In the genomic region with DNA sequence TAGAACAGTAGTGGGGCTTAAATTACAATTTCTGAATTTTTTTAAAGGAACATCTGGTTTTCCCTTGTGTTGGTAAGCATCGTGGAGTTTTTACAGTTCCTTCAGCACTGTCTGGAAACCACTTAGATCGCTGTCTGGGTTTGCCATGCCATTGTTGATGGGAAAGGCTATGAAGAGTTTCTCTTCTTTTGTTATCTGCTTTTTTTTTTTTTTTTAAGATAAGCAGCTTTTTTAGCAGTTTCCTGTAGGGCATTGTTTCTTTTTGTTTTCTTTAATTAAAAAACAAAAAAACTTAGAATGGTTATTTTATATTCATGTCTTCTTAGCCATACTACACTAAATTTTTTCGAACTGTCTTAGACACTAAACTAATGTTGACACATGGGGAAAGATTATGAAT, we compare ENCODE assay signal across 17 mouse cellular contexts.
DNase-seq lines count a peak whose midpoint lies in the region; TF ChIP-seq lines count a peak whose summit lies in the region.
"Had no signal": no experiment of that assay in that cellular context is flagged by ENCODE, and none has a peak within 500 bp of the region (broad histone marks: within the 10 kb centered on the region; RNA-seq: fewer than 3 reads in every experiment).

No protein-coding gene starts in this region.

- H3K27ac ChIP-seq in MEL (ENCODE audit: control insufficient read depth, low read depth, low read length) = no peak overlapping the region

- no peak for TF ChIP-seq RAD21 in MEL (IDR thresholded peaks at IDR 0.05; ENCODE audit: low read depth, low read length)

- H3K4me3 ChIP-seq in MEL (ENCODE audit: control insufficient read depth in 1 of 2, insufficient read depth in 1 of 2, low read depth in 2 of 2, low read length in 2 of 2) = no peak overlapping the region

- TF ChIP-seq CTCF in MEL (IDR thresholded peaks at IDR 0.05 in 2 of 3, conservative IDR thresholded peaks at IDR 0.05 in 1 of 3; ENCODE audit: control insufficient read depth in 1 of 3, insufficient read depth in 1 of 3, low read depth in 2 of 3, low read length in 3 of 3, poor library complexity in 1 of 3, severe bottlenecking in 1 of 3) = no peak

- H3K9ac ChIP-seq in MEL (ENCODE audit: control insufficient read depth, low read depth, low read length, poor library complexity, severe bottlenecking) = no peak overlapping the region

- H3K9me3 ChIP-seq in MEL (replicated peaks; ENCODE audit: insufficient read depth, low read length) = no peaks in the 10 kb centered on the region
- H3K9me3 ChIP-seq: G1E had no signal

- TF ChIP-seq POLR2A in MEL (IDR thresholded peaks at IDR 0.05; ENCODE audit: control insufficient read depth in 1 of 2, insufficient read depth in 1 of 2, low read depth in 1 of 2, low read length in 2 of 2, poor library complexity in 1 of 2) = no peak

- TF ChIP-seq EP300 in MEL (IDR thresholded peaks at IDR 0.05; ENCODE audit: low read depth in 1 of 2, low read length in 2 of 2) = peak; percentile 43; a peak in 3 of 4 replicates

- peaks cover 5 to 8% of the 10 kb centered on the region in 2 experiments; a peak in 3 of 4 replicates for H3K4me1 ChIP-seq in MEL (ENCODE audit: control insufficient read depth in 1 of 2, insufficient read depth in 2 of 2, low read length in 2 of 2)

- peaks cover 2 to 20% of the 10 kb centered on the region in 2 experiments; a peak in 3 of 4 replicates for H3K36me3 ChIP-seq in MEL (ENCODE audit: control insufficient read depth in 1 of 2, insufficient read depth in 2 of 2, low read length in 2 of 2)

- no peaks in the 10 kb centered on the region for H3K27me3 ChIP-seq in MEL (ENCODE audit: control insufficient read depth in 1 of 2, insufficient read depth in 2 of 2, low read length in 2 of 2)
- H3K27me3 ChIP-seq: CH12.LX, Patski had no signal

- peak; percentile 20 for DNase-seq in MEL (ENCODE audit: low read depth, low spot score)
- no peak for DNase-seq in layer of hippocampus, postnatal 25 days (ENCODE audit: extremely low spot score in 1 of 2, low spot score in 1 of 2)
- DNase-seq: adrenal gland, adult 2 months; adrenal gland, adult 8-10 months; adrenal gland, postnatal 10 days; adrenal gland, postnatal 14 days; adrenal gland, postnatal 25 days; adrenal gland, postnatal 36 days; B cell, adult 2 months; cerebellum, adult 11 months; cerebellum, adult 11-12 months; cerebellum, adult 18-20 months; cerebellum, adult 2 months; cerebellum, adult 8-10 months had no signal

- peaks cover 3% of the 10 kb centered on the region; the same call in 1 of the 2 replicates for H3K79me2 ChIP-seq in MEL (ENCODE audit: control insufficient read depth, insufficient read depth, low read length, poor library complexity)

TF ChIP-seq in MEL, 35 proteins besides CTCF, POLR2A, EP300 and RAD21:
- no peak for TF ChIP-seq HCFC1 (IDR thresholded peaks at IDR 0.05; ENCODE audit: low read depth, low read length)
- TF ChIP-seq ZNF384 (IDR thresholded peaks at IDR 0.05; ENCODE audit: low read depth, low read length) = peak; percentile 92
- TF ChIP-seq SMC3 (IDR thresholded peaks at IDR 0.05; ENCODE audit: low read depth, low read length) = no peak
- TF ChIP-seq TBP (IDR thresholded peaks at IDR 0.05; ENCODE audit: low read depth, low read length) = no peak
- TF ChIP-seq MEF2A (IDR thresholded peaks at IDR 0.05; ENCODE audit: extremely low read depth, insufficient replicate concordance, low read depth, low read length, poor library complexity, severe bottlenecking) = no peak
- TF ChIP-seq TCF12 (IDR thresholded peaks at IDR 0.05; ENCODE audit: low read depth, low read length) = peak; percentile 49; the same call in 1 of the 2 replicates
- TF ChIP-seq POLR2AphosphoS2 (IDR thresholded peaks at IDR 0.05; ENCODE audit: low read length) = no peak
- TF ChIP-seq MAZ (IDR thresholded peaks at IDR 0.05; ENCODE audit: low read depth, low read length) = no peak
- TF ChIP-seq ZMIZ1 (IDR thresholded peaks at IDR 0.05; ENCODE audit: low read depth, low read length) = no peak
- no peak for TF ChIP-seq SIN3A (IDR thresholded peaks at IDR 0.05; ENCODE audit: low read length)
- no peak for TF ChIP-seq BHLHE40 (IDR thresholded peaks at IDR 0.05; ENCODE audit: borderline replicate concordance, low read depth, low read length)
- peak; percentile 67 for TF ChIP-seq GATA1 (IDR thresholded peaks at IDR 0.05; ENCODE audit: low read depth, low read length)
- TF ChIP-seq NELFE (IDR thresholded peaks at IDR 0.05; ENCODE audit: low read depth, low read length) = no peak
- TF ChIP-seq MAFK (IDR thresholded peaks at IDR 0.05; ENCODE audit: borderline replicate concordance, low read depth, low read length) = no peak
- TF ChIP-seq USF2 (IDR thresholded peaks at IDR 0.05; ENCODE audit: borderline replicate concordance in 1 of 2, insufficient read depth in 1 of 2, low read depth in 1 of 2, low read length in 2 of 2) = no peak
